Mouse (Mus musculus) embryo, embryonic 10.5 days (tissue): Measurements from ENCODE around the gene Apol10a.
"Not testable (repeated sequence)": the region's sequence is repeated elsewhere in the genome, so short reads cannot be mapped to it uniquely, and the experiment has no call there.

Experiments
- DNase-seq: peaks from one replicate; pipeline ENCODE4 v3.0.0-alpha.2; 2015; ENCODE audit warnings: low spot score

Gene Apol10a

DNA sequence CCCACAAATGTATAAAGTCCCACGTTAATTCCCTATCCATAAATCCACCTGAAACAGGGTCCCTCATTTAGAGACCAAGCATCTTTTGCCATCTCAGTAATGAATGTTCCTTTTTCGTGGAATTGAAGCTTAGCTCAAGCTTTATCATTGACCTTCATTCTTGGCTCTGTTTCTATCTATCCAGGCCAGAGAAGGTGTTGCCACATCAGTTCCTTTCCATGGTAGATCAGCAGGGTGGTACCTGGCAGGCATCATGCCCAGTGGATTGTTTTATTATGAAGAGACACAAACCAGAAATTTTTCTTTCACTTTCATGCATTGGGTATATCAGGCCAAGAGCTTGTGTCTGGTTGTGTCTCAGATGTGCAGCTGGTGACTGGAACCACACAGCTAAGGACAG lies at the start of gene Apol10a:
Gene Apol10a (plus strand): TSS at position 355 of the 400 bp plus-strand sequence.
- not testable (repeated sequence) for DNase-seq

DNA sequence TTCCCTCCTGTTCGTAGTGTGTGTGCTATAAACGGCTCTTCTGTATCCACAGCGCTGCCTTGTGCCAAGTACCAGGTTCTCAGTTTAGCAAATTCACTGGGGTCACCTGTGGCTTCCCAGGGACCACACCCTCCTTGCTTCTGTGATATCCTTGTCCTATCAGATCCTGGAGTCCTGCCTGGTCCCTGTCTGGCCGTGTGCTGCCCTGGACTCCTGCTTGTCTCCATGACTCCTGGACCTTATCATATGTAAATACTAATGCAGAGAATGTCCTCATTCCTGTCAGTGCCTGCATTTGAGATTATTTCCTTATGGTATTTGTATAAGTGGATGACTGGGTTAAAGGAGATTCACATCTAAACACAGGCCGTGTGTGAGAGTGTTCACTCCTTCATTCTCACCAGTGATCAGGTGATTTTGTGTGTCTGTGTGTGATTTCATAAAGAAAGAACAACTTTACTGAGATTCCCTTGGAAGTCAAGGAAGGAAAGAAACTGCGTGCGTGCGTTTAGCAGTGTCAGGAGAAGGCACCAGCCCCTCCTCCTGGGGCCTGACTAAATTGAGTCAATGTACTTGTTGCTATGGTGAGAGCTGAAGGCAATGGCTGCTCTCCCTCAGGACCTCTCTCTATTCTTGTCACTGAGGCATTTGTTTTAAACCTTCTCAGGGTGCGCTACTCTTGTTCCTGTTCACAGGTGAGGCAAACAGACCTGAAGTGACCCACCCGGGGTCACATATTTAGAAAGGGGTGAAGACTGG lies 48.0 kb upstream of the Apol10a start:
- DNase-seq = not testable (repeated sequence)

DNA sequence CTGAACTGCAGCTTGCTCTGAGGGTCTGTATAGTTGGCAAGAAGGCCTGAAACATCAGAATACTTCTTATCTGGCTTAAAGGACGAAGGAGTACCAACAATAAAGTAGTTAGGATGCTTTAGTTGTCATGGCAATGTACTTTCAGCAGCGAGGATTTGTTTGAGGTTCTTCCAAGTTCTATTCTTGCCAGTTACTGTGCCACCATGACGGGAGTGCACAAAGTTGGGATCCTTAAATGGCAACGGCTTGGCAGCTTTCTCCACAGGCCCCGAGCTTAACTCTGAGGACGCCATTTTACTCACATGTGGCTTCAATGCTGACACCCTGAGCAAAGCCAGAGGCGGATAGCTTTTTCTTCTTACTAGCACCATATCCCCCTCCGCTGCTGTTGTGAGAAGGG lies 32.1 kb upstream of the Apol10a start:
- DNase-seq = not testable (repeated sequence)

GRCm38 (mm10) chr15:77445668-77446067 lies 31.2 kb upstream of the Apol10a start:
- not testable (repeated sequence) for DNase-seq

DNA sequence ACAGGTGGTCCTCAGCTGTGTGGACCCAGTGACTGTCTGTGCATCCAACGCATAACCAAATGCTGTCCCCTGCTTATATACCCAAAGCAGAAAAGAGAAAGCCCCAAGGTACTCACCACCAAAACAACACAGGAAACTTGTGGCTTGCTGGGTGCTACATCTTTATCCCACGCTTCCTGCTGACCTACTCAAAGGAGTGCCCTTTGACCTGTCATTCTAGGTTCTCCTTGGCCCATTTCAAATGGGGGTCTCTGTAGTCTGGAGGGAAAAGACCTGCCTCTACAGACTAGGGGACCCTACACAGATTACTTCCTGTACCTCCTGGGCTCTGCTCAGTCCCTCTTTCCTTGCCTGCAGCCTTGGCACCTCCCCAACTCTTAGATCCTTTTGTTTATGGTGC lies 29.5 kb upstream of the Apol10a start, which contains the start of gene Apol7b:
Gene Apol7b (minus strand): TSS at position 101 of the 400 bp plus-strand sequence.
- DNase-seq = not testable (repeated sequence)

DNA sequence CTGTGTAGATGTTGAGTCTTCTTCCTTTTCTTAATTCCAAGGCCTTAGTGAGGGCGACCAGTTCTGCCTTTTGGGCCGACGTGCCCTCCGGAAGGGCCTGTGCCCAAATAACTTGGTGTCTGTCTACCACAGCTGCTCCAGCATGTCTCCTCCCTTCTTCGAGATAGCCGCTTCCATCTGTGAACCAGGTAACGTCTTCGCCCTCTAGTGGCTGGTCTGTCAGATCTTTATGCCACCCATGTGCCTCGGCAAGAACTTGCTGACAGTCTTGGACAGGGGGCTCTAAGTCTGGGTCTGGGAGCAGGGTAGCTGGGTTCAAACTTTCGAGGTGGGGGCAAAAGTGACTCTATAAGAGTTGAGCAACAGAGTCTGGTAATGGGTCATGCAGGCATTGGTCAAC lies 26.9 kb upstream of the Apol10a start:
- DNase-seq = not testable (repeated sequence)

- not testable (repeated sequence) for DNase-seq
These were observed 2.0 kb upstream of the Apol10a start for GRCm38 (mm10) chr15:77474699-77475390.

DNA sequence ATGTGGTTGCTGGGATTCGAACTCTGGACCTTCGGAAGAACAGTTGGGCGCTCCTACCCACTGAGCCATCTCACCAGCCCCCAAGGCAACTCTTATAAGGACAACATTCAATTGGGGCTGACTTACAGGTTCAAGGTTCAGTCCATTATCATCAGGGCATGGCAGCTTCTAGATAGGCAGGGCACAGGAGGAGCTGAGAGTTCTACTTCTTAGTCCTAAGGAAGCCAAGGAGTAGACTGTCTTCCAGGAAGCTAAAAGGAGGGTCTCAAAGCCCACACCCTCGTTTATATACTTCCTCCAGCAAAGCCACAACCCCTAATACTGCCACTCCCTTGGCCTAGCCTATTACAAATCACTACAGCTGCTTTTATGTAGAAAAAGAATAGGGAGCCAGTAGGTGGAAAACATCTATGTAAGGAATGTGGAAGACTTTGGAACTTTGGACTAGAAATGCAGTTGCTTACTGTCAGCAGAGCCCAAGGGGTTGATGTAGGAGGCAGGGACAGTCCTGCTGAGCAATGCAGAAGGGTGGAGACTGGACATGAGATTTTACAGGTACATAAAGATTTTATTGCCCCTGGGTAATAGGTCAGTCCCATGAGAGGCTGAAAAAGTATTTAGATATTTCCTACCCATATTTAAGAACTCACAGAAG lies 5.4 kb downstream of the Apol10a start:
- no peak for DNase-seq

- DNase-seq = not testable (repeated sequence)
These were observed 16.3 kb downstream of the Apol10a start for GRCm38 (mm10) chr15:77493181-77493580.

GRCm38 (mm10) chr15:77494694-77495093 lies 17.8 kb downstream of the Apol10a start:
- DNase-seq = not testable (repeated sequence)

DNA sequence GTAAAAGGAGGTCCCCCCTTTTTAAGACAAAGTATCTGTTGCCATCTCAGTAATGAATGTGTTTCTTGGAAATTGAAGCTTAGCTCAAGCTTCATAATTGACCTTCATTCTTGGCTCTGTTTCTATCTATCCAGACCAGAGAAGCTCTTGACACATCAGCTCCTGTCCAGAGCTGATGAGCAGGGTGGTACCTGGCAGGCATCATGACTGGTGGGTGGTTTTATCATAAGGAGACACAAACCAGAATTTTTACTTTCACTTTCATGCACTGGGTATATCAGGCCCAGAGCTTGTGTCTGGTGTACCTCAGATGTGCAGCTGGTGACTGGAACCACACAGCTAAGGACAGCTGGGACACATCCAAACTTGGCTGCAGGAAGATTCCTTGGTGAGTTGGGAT lies 31.1 kb downstream of the Apol10a start, which contains the start of gene Apol11a:
Gene Apol11a (plus strand): TSS at position 306 of the 400 bp plus-strand sequence.
- not testable (repeated sequence) for DNase-seq

GRCm38 (mm10) chr15:77520596-77520995 lies 43.7 kb downstream of the Apol10a start:
- not testable (repeated sequence) for DNase-seq

GRCm38 (mm10) chr15:77523186-77523843 lies 46.5 kb downstream of the Apol10a start:
- peak; percentile 72 for DNase-seq

GRCm38 (mm10) chr15:77533216-77533615 lies 56.4 kb downstream of the Apol10a start, which contains the start of gene Apol7c:
TSS of gene Apol7c (minus strand) at chr15:77533316.
- no peak for DNase-seq

GRCm38 (mm10) chr15:77539221-77539620 lies 62.4 kb downstream of the Apol10a start:
- not testable (repeated sequence) for DNase-seq
